Mouse (Mus musculus) cerebellum, adult 8-10 months (tissue): ENCODE measurements around the gene Slco2a1.

Source experiments
- DNase-seq: peaks from one replicate; pipeline ENCODE4 v3.0.0; 2022

The Slco2a1 gene

DNA sequence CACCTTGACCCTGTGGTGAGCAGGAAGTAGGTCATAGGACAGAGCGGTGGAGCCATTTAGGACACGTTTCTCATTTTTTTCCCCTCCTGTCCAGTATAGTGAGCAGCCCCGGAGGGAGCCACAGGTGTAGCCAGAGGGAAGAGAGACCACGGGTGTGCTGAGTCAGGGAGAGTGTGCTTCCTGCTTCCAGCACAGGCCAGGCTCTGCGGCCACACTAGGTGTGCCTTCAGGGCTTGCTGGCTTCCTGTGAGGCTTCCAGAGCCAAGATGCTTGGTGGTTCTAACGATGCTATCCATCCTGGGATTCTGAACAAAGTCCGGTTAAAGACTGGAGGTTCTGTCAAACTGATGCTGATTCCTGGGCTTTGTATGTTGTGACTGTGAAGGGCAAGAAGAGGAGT, 133.0 kb downstream of the Slco2a1 start:
- DNase-seq = no peak

GRCm38 (mm10) chr9:103124746-103125145, 136.2 kb downstream of the Slco2a1 start:
- DNase-seq = no peak

GRCm38 (mm10) chr9:103133493-103134124, 145.1 kb downstream of the Slco2a1 start:
- DNase-seq = no peak

GRCm38 (mm10) chr9:103134450-103135030, 146.0 kb downstream of the Slco2a1 start:
- no peak for DNase-seq

DNA sequence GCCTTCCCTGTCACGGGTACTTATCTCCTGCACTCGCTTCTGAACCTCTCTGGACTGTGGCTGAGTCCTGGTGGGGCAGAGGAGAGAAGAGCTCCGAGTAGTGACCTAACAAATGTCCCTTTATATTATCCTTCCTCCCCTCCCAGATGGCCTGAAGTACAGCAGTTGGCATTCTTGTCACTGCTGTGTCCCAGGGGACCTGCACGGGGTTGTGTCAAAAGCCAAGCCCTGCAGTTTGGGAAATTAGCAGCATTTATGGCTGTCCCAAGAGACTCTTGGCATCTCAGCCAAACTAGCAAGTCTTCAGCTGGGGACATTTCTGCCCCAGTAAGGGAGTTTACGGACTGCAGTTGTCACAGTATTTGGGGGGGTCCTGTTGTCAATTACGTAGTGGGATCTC, 151.0 kb downstream of the Slco2a1 start:
- DNase-seq = no peak

- no peak for DNase-seq
These were observed 151.9 kb downstream of the Slco2a1 start for GRCm38 (mm10) chr9:103140384-103140783.

- no peak for DNase-seq
These were observed 152.8 kb downstream of the Slco2a1 start for GRCm38 (mm10) chr9:103141266-103141665.

- no peak for DNase-seq
These were observed 155.4 kb downstream of the Slco2a1 start for GRCm38 (mm10) chr9:103143881-103144280.

DNA sequence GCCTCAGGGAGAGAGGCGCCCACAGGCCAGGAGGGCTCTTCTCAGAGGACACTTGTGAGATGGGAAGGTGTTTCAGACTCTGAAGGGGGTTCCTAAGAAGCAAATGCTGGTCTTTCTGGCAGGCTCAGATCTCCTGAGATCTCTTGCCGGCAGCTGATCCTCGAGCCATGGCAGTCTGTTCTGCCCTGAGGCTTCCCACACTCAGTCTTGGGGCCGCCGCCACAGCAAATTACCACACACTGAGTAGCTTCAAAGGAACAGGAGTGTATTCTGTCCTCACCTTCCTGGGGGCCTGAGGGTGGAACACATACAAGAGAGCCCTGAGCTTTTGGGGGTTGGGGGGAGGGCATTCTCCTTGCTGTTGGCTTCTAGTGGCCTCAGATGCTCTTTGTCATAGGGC, 156.8 kb downstream of the Slco2a1 start:
- DNase-seq = no peak
